ENCODE assay signal across 10 mouse cellular contexts in the genomic region with DNA sequence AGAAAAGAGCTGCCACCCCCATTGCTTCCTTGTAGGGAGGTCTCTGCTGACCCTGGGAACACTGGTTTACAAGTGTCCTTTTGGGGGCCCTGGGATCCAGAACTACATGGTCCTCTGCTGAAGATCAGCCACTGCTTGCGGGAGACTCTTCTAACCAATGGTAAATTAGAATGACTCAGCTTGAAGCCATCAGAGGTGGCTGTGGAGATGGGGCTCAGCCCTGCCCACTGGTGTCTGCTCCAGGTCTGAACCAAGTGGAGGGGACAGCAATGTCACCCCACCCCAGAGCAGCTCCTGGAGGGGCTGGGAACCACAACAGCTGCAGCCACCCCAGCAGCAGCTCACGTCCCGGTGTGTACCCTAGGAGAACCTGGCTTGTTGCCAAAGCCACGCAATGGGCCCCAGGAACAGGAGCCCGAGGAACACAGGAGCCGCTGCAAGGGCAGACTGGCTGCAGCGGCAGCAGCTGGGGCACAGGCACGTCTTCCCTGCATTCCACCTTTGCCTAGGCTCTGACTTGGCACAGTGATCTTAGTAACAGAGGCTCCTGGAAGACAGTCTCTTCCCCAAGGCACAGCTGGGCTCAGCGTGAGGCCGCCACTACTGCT. TPM values are rescaled to one million over a fixed set of nuclear protein-coding genes. Genes with fewer than 3 reads are reported as not detected.
DNase-seq lines count a peak whose midpoint lies in the region; ATAC-seq lines count a peak whose summit lies in the region.
"Had no signal": no experiment of that assay in that cellular context is flagged by ENCODE, and none has a peak within 500 bp of the region (broad histone marks: within the 10 kb centered on the region; RNA-seq: fewer than 3 reads in every experiment).

No protein-coding gene starts in this region.

- H3K9ac ChIP-seq in liver, embryonic 12.5 days, result no peak overlapping the region
- H3K9ac ChIP-seq in liver, embryonic 16.5 days (ENCODE audit: low read depth, low read length), result no peak overlapping the region
- H3K9ac ChIP-seq: midbrain, embryonic 12.5 days had no signal

- DNase-seq in adrenal gland, adult (ENCODE audit: inconsistent age in 2 of 2, low spot score in 1 of 2), result peak; percentile 75 to 81
- DNase-seq in adrenal gland, adult 8-10 months, result no peak
- peak; percentile 39 for DNase-seq in liver
- no peak for DNase-seq in embryonic facial prominence, embryonic 10.5 days (ENCODE audit: low spot score)
- no peak for DNase-seq in frontal cortex, postnatal 14 days (ENCODE audit: low spot score in 2 of 2)
- DNase-seq in layer of hippocampus, adult 8-10 months (ENCODE audit: low spot score in 2 of 2), result no peak
- DNase-seq: right cerebral cortex, postnatal 25 days had no signal

- H3K4me3 ChIP-seq in liver, embryonic 12.5 days, result no peak overlapping the region
- H3K4me3 ChIP-seq in embryonic facial prominence, embryonic 10.5 days, result no peak overlapping the region; the same call in 1 of the 2 replicates
- no peak overlapping the region for H3K4me3 ChIP-seq in liver, embryonic 16.5 days (ENCODE audit: low read depth, low read length)
- H3K4me3 ChIP-seq: midbrain, embryonic 12.5 days had no signal

- H3K4me1 ChIP-seq in liver, embryonic 12.5 days, result peaks cover 33% of the 10 kb centered on the region
- peaks cover 29% of the 10 kb centered on the region for H3K4me1 ChIP-seq in embryonic facial prominence, embryonic 10.5 days
- H3K4me1 ChIP-seq in liver, embryonic 16.5 days (ENCODE audit: control insufficient read depth, low read depth, low read length), result peaks cover 4% of the 10 kb centered on the region

- H3K9me3 ChIP-seq in liver, embryonic 12.5 days (replicated peaks), result no peaks in the 10 kb centered on the region
- H3K9me3 ChIP-seq in embryonic facial prominence, embryonic 10.5 days, result no peaks in the 10 kb centered on the region
- no peaks in the 10 kb centered on the region for H3K9me3 ChIP-seq in liver, embryonic 16.5 days (replicated peaks; ENCODE audit: control insufficient read depth, low read length)
- H3K9me3 ChIP-seq: midbrain, embryonic 12.5 days had no signal

- H3K27me3 ChIP-seq in liver, embryonic 12.5 days (replicated peaks), result peaks cover 40% of the 10 kb centered on the region
- H3K27me3 ChIP-seq in embryonic facial prominence, embryonic 10.5 days (replicated peaks; ENCODE audit: low read depth, poor library complexity, severe bottlenecking), result peaks cover 12% of the 10 kb centered on the region; the same call in 1 of the 2 replicates
- H3K27me3 ChIP-seq in liver, embryonic 16.5 days (ENCODE audit: control insufficient read depth, insufficient read depth, low read depth, low read length), result no peaks in the 10 kb centered on the region

- no peak overlapping the region for H3K27ac ChIP-seq in liver, embryonic 12.5 days
- H3K27ac ChIP-seq in embryonic facial prominence, embryonic 10.5 days (replicated peaks), result peak overlapping the region; percentile 4; the same call in 1 of the 2 replicates
- H3K27ac ChIP-seq in liver, embryonic 16.5 days (ENCODE audit: low read length), result no peak overlapping the region
- H3K27ac ChIP-seq: midbrain, embryonic 12.5 days had no signal

- H3K4me2 ChIP-seq in liver, embryonic 12.5 days, result no peak overlapping the region
- no peak overlapping the region for H3K4me2 ChIP-seq in liver, embryonic 16.5 days (ENCODE audit: low read depth, low read length)
- H3K4me2 ChIP-seq: midbrain, embryonic 12.5 days had no signal

- H3K36me3 ChIP-seq in liver, embryonic 12.5 days, result no peaks in the 10 kb centered on the region
- H3K36me3 ChIP-seq in embryonic facial prominence, embryonic 10.5 days (replicated peaks), result no peaks in the 10 kb centered on the region
- no peaks in the 10 kb centered on the region for H3K36me3 ChIP-seq in liver, embryonic 16.5 days (ENCODE audit: control insufficient read depth, insufficient read depth)
- H3K36me3 ChIP-seq: midbrain, embryonic 12.5 days had no signal

- 40% methylated on average over 10 of the region's 10 CpGs for WGBS in liver, embryonic 12.5 days (ENCODE audit: insufficient replicate concordance)
- 60% methylated on average over 10 of the region's 10 CpGs for WGBS in embryonic facial prominence, embryonic 10.5 days
- WGBS in liver, embryonic 16.5 days (ENCODE audit: insufficient replicate concordance), result 35% methylated on average over 10 of the region's 10 CpGs

- ATAC-seq in liver, embryonic 12.5 days, result no peak
- ATAC-seq in liver, embryonic 16.5 days (ENCODE audit: low read depth), result 0 out of 2 replicates have a peak, but pooled peaks have one; percentile 22

RNA-seq across cellular contexts. Expression of gene Slc7a5, which starts 35.6 kb away (rescaled TPM):
- total RNA-seq in adrenal gland, adult 8-10 months (2022), result 10 to 100 TPM; 51.8 to 96.5 (median 70.3) TPM
- polyA plus RNA-seq in liver, embryonic 12.5 days (2016; fragmentation: Nextera tagmentation; extraction: Ambion mirVana), result 52.6 and 58.9 TPM in 2 replicates
- 18.7 and 21.0 TPM in 2 replicates for polyA plus RNA-seq in embryonic facial prominence, embryonic 10.5 days (2016; fragmentation: Nextera tagmentation; extraction: Ambion mirVana)
- 32.9 and 36.9 TPM in 2 replicates for polyA plus RNA-seq in liver, embryonic 16.5 days (2015; fragmentation: Nextera tagmentation; extraction: Ambion mirVana)
- total RNA-seq in layer of hippocampus, adult 8-10 months (2022), result 10 to 100 TPM; 52.0 to 66.6 (median 61.8) TPM

RNA-seq across cellular contexts. Expression of gene Klhdc4, which starts 42.6 kb away (rescaled TPM):
- total RNA-seq in adrenal gland, adult 8-10 months (2022), result 10 to 100 TPM; 22.4 to 36.8 (median 29.4) TPM
- 34.1 and 36.2 TPM in 2 replicates for polyA plus RNA-seq in liver, embryonic 12.5 days (2016; fragmentation: Nextera tagmentation; extraction: Ambion mirVana)
- 67.3 and 71.2 TPM in 2 replicates for polyA plus RNA-seq in embryonic facial prominence, embryonic 10.5 days (2016; fragmentation: Nextera tagmentation; extraction: Ambion mirVana)
- 16.1 and 17.3 TPM in 2 replicates for polyA plus RNA-seq in liver, embryonic 16.5 days (2015; fragmentation: Nextera tagmentation; extraction: Ambion mirVana)
- total RNA-seq in layer of hippocampus, adult 8-10 months (2022), result 10 to 100 TPM; 27.5 to 34.5 (median 32.9) TPM

Comparison
In these comparisons a context has a peak if more than half of its experiments do, and no peak if none do; other contexts are left out.
1. DNase-seq: peak in adrenal gland, adult (2 of 2) and liver (single experiment); none in adrenal gland, adult 8-10 months (single experiment), embryonic facial prominence, embryonic 10.5 days (single experiment), frontal cortex, postnatal 14 days (0 of 2) and layer of hippocampus, adult 8-10 months (0 of 2).